Mouse (Mus musculus) forebrain, embryonic 11.5 days (tissue): Measurements from ENCODE around the gene N4bp2l1. TPM values are rescaled to one million over a fixed set of nuclear protein-coding genes. Genes with fewer than 3 reads are reported as not detected.

ENCODE experiments used
- ATAC-seq: fragments of 200-750 bp; cut with Nextera tagmentation; replicated peaks from 2 replicates; pipeline ENCODE4 v1.8.0; 2017; ENCODE audit warnings: moderate TSS enrichment; ENCODE audit not compliant: low FRiP score
- DNase-seq: peaks from one replicate; pipeline ENCODE4 v3.0.0-alpha.2; 2017; ENCODE audit warnings: low spot score
- H3K27ac ChIP-seq: fragments of 300-500 bp; sonication (generic); 2 replicates; pipeline ENCODE4 v1.5.1; 2014; ENCODE audit warnings: low read depth, low read length
- H3K27me3 ChIP-seq: fragments of 300-500 bp; sonication (generic); 2 replicates; pipeline ENCODE4 v1.6.1; 2014; ENCODE audit warnings: mild to moderate bottlenecking, low read length, mixed read lengths; ENCODE audit not compliant: control insufficient read depth, insufficient read depth
- H3K36me3 ChIP-seq: fragments of 300-500 bp; sonication (generic); 2 replicates; pipeline ENCODE4 v1.6.1; 2014; ENCODE audit warnings: mild to moderate bottlenecking, low read length, moderate library complexity, mixed read lengths; ENCODE audit not compliant: control insufficient read depth, insufficient read depth
- H3K4me1 ChIP-seq: fragments of 300-500 bp; sonication (generic); replicated peaks from 2 replicates; pipeline ENCODE4 v1.6.1; 2014; ENCODE audit warnings: low read length, mixed read lengths; ENCODE audit not compliant: control insufficient read depth, insufficient read depth
- H3K4me2 ChIP-seq: fragments of 300-500 bp; sonication (generic); 2 replicates; pipeline ENCODE4 v1.6.1; 2014; ENCODE audit warnings: low read depth, mild to moderate bottlenecking, low read length, moderate library complexity, mixed read lengths; ENCODE audit not compliant: severe bottlenecking
- H3K4me3 ChIP-seq: fragments of 300-500 bp; sonication (generic); 2 replicates; pipeline ENCODE4 v1.5.1; 2014; ENCODE audit warnings: low read depth, low read length
- H3K9ac ChIP-seq: fragments of 300-500 bp; sonication (generic); 2 replicates; pipeline ENCODE4 v1.6.1; 2014; ENCODE audit warnings: low read length
- H3K9me3 ChIP-seq: fragments of 300-500 bp; sonication (generic); 2 replicates; pipeline ENCODE4 v1.6.1; 2016; ENCODE audit warnings: low read length, mixed read lengths; ENCODE audit not compliant: control insufficient read depth
- WGBS: fragments of 180-500 bp; shearing (Covaris S2); extraction: QIAGEN DNeasy Blood & Tissue Kit; methylation state at CpG from one replicate; pipeline ENCODE4 v1.1.7; 2014; 5-methylcytosine and 5-hydroxymethylcytosine counted together
- polyA plus RNA-seq: library from polyadenylated mRNA; unstranded; fragments of >200 nt; fragmentation: Nextera tagmentation; extraction: Ambion mirVana; gene quantifications from 2 replicates; pipeline ENCODE4 v1.2.1, GENCODE M21; 2014

The N4bp2l1 gene
- polyA plus RNA-seq, 1 experiment from 2014 or later, result 3.3 TPM

DNA sequence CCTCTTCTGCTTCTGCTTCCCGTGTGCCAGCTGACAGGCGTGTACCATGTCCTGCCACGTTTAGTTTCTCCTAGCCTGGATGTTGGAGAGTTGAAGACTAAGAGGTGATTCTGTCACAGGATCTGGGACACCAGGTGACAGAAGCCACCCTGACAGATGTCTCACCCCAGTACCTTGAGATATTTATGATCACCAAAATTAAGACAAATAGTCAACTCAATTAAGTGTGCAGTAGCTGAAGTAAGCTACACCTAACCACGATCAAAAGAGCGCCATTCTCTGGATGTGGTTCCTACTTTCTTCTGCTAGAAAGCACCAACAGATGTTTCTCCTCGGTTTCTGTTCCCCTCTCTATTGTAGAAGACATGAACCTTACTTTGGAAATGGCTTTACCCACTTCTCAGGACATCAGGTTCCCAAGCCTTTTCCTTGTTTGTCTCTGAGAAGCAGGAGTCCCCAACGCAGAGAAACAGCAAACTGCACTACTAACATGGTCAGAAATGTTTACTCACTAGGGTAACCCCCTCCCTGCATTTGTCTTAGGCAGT is 23.7 kb upstream of the N4bp2l1 start:
- no peaks in the 10 kb centered on the region for H3K4me1 ChIP-seq
- ATAC-seq (no peak), DNase-seq (no peak)
- no peak overlapping the region for H3K4me3 ChIP-seq
- no peak overlapping the region for H3K27ac ChIP-seq
- no peak overlapping the region for H3K9ac ChIP-seq
- no peaks in the 10 kb centered on the region for H3K36me3 ChIP-seq
- no peak overlapping the region for H3K4me2 ChIP-seq
- 90% methylated on average over 7 of the region's 7 CpGs for WGBS
- no peaks in the 10 kb centered on the region for H3K27me3 ChIP-seq
- H3K9me3 ChIP-seq, result no peaks in the 10 kb centered on the region

DNA sequence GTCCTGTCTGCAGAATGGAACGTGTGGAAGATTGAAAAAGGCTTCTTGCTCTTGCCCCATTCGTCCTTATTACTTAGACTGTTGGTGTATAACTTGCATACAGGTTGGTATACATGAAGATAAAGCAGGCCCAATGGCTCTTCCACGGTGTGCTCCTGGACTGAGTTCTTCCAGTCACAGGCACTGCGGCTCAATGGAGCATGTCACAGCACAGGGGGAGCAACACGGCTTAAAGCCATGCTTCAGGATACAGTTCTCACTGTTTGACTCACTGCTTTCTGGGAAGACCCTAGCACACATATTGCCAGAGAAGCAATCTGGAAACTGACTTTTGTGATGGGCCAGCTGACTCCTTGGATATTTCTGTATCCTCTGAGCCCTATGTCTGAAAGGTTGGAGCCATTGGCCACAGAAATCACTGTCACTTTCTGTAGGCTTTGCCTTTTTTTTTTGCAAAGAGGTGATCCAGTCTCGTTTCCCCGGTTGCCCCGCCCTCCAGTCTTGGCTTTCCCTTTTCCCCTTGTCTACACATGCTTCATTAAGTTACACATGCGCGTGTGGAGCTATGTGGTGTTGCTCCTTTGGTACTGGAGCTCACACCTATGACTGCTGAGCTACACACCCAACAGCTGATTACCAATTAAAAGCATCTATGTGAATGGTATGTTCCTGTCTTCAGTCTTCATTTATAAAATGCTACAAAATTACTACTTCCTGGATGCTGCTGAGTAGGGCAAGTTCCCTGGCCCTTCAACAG is 21.8 kb upstream of the N4bp2l1 start:
- ATAC-seq, result no peak
- Histone ChIP-seq H3K9ac (no peak overlapping the region), H3K27ac (no peak overlapping the region), H3K4me3 (no peak overlapping the region), H3K4me2 (no peak overlapping the region), H3K27me3 (no peaks in the 10 kb centered on the region), H3K36me3 (no peaks in the 10 kb centered on the region), H3K9me3 (no peaks in the 10 kb centered on the region), H3K4me1 (no peaks in the 10 kb centered on the region)
- WGBS, result 90% methylated on average over 10 of the region's 10 CpGs
- no peak for DNase-seq

DNA sequence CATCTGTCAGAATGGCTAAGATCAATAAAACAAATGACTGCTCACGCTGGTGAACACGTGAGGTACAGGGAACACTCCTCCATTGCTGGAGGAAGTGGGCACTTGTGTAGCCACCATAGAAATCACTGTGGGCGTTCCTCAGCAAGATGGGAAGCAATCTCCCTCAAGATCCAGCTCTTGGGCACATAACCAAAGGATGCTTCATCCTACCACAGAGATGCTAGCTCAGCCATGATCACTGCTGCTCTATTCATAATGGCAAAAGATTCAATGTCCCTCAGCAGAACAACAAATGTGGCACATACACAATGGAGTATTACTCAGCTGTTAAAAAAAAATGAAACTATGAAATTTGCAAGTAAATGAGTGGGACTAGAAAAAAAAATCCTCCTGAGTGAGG is 19.7 kb upstream of the N4bp2l1 start:
- ATAC-seq (no peak), DNase-seq (no peak)
- H3K27ac ChIP-seq, result no peak overlapping the region

DNA sequence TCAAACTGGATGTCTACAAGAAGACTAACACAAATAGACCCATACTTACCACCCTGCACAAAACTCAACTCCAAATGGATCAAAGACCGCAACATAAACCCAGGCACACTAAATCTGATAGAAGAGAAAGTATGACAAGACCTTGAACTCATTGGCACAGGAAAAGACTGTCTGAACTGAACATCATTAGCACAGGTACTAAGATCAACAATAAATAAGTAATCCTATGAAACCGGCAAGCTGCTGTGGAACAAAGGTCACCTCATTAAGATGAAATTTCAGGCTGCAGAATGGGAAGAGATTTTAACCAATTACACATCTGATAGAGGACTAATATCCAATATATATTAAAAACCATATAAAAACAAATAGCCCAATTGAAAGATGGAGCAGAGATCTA is 19.2 kb upstream of the N4bp2l1 start:
- no peaks in the 10 kb centered on the region for H3K9me3 ChIP-seq
- H3K27ac ChIP-seq, result no peak overlapping the region
- no peaks in the 10 kb centered on the region for H3K27me3 ChIP-seq
- H3K4me2 ChIP-seq, result no peak overlapping the region
- H3K9ac ChIP-seq, result no peak overlapping the region
- no peaks in the 10 kb centered on the region for H3K36me3 ChIP-seq
- 93% methylated on average over 2 of the region's 2 CpGs for WGBS
- H3K4me3 ChIP-seq, result no peak overlapping the region
- no peak for ATAC-seq
- DNase-seq, result no peak
- H3K4me1 ChIP-seq, result no peaks in the 10 kb centered on the region

More for the DNA sequence above, 19.7 kb upstream of the N4bp2l1 start:
- WGBS, result 94% methylated on average over 3 of the region's 3 CpGs
- no peaks in the 10 kb centered on the region for H3K27me3 ChIP-seq
- no peaks in the 10 kb centered on the region for H3K4me1 ChIP-seq
- H3K9ac ChIP-seq, result no peak overlapping the region
- H3K4me2 ChIP-seq, result no peak overlapping the region
- no peaks in the 10 kb centered on the region for H3K9me3 ChIP-seq
- H3K4me3 ChIP-seq, result no peak overlapping the region
- no peaks in the 10 kb centered on the region for H3K36me3 ChIP-seq

DNA sequence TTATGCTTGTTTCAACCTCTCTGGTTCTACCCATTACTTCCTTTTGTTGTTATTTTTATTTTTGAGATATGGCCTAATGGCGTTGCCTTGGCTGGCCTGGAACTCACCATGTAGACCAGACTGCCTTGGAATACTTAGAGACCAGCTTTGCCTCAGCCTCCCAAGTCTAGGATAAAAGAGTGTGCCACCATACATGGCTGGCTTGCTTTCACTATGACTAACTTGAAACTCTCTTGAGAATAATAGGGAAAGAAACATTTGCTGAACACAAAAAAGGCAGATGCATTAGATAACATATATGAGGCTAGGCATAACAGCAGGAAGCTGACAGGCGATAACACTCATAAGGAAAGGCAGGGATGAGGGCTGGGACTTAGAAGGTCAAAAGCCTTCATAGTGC is 17.1 kb upstream of the N4bp2l1 start:
- H3K4me1 ChIP-seq, result no peaks in the 10 kb centered on the region
- H3K4me2 ChIP-seq, result no peak overlapping the region
- no peak overlapping the region for H3K4me3 ChIP-seq
- no peak overlapping the region for H3K9ac ChIP-seq
- no peaks in the 10 kb centered on the region for H3K27me3 ChIP-seq
- no peaks in the 10 kb centered on the region for H3K9me3 ChIP-seq
- H3K36me3 ChIP-seq, result no peaks in the 10 kb centered on the region
- ATAC-seq, result no peak
- H3K27ac ChIP-seq, result no peak overlapping the region
- no peak for DNase-seq
- WGBS, result 90% methylated on average over 2 of the region's 2 CpGs

DNA sequence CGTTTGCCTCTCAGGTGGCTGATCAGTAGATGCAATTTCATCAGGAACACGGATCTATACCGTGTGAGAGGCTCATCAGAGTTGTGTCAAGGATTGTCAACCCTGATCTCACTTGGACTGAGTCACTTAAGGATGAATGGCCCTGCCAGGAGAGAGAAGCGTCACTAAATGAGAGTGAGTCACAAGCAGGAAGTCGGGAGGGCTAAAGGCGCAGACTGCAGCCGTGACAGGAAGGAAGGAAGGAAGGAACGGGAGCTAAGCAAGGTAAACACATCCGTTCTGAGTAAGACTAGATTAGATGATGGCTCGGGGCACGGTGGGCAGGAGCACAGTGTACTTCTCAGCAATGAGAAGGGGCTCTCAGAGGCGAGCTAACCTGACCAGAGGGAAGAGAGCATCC is 14.7 kb upstream of the N4bp2l1 start:
- no peaks in the 10 kb centered on the region for H3K9me3 ChIP-seq
- H3K27ac ChIP-seq, result no peak overlapping the region
- ATAC-seq (no peak), DNase-seq (no peak)
- no peak overlapping the region for H3K9ac ChIP-seq
- no peaks in the 10 kb centered on the region for H3K4me1 ChIP-seq
- H3K27me3 ChIP-seq, result no peaks in the 10 kb centered on the region
- 87% methylated on average over 12 of the region's 12 CpGs for WGBS
- no peak overlapping the region for H3K4me3 ChIP-seq
- no peaks in the 10 kb centered on the region for H3K36me3 ChIP-seq
- H3K4me2 ChIP-seq, result no peak overlapping the region

DNA sequence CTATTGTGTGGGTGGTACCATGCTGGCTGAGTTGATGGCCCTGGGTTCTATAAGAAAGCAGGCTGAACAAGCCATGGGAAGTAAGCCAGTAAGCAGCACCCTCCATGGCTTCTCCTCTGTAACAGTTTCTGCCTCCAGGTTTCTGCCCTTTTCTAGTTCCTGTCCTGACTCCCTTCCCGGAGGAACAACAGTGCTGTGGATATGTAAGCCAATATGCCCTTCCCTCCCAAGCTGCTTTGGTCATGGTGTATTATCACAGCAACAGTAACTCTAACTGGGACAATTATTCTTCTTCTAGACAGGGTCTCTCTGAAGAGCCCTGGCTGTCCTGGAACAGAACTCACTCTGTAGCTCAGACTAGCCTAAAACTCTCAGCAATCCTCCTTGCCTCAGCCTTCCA is 14.1 kb upstream of the N4bp2l1 start:
- H3K27me3 ChIP-seq, result no peaks in the 10 kb centered on the region
- no peak overlapping the region for H3K9ac ChIP-seq
- WGBS, result 64% methylated on average over 1 of the region's 1 CpGs
- no peak overlapping the region for H3K4me2 ChIP-seq
- no peaks in the 10 kb centered on the region for H3K4me1 ChIP-seq
- DNase-seq, result no peak
- ATAC-seq, result no peak
- no peaks in the 10 kb centered on the region for H3K9me3 ChIP-seq
- no peak overlapping the region for H3K27ac ChIP-seq
- H3K4me3 ChIP-seq, result no peak overlapping the region
- no peaks in the 10 kb centered on the region for H3K36me3 ChIP-seq

DNA sequence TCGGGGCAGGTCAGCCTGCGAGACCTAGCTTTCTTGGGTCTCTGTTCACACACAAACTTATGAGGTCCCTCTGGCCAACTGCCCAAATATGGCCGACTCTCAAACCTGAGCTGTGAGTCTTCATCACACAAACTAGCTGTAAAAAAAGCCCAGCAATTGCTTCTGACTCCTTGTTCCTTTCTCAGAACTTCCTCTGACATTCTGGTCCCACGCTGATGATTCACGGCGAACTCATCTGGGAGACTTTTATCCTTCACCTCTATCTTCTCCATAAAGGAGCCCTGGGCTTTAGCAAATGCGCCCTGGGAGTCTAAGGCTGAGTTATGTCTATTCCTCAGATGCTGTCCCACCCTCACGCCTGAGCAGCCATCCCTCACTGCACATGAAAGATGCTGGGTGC is 10.6 kb upstream of the N4bp2l1 start:
- no peak overlapping the region for H3K27ac ChIP-seq
- H3K4me3 ChIP-seq, result no peak overlapping the region
- WGBS, result 96% methylated on average over 8 of the region's 8 CpGs
- no peaks in the 10 kb centered on the region for H3K27me3 ChIP-seq
- H3K9me3 ChIP-seq, result no peaks in the 10 kb centered on the region
- ATAC-seq (no peak), DNase-seq (no peak)
- H3K4me1 ChIP-seq, result no peaks in the 10 kb centered on the region
- H3K4me2 ChIP-seq, result no peak overlapping the region
- no peaks in the 10 kb centered on the region for H3K36me3 ChIP-seq
- no peak overlapping the region for H3K9ac ChIP-seq

DNA sequence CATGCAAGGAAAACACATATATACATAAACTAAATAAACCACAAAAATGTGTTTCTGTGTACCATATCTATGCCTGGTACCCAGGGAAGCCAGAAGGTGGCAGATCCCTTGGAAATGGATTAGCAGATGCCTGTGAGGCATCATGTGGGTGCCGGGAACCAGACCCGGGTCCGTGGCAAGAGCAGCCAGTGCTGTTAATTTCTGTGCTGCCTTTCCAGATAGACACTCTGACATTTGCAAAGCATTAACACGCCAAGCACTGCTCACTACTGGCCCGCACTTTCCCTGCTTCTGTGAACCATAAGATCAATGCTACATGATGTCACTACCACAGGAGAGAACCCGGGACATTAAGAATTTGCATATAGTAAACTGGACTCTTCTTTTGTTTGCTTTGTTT is 9.1 kb upstream of the N4bp2l1 start:
- ATAC-seq (no peak), DNase-seq (no peak)
- WGBS, result 96% methylated on average over 6 of the region's 6 CpGs
- no peaks in the 10 kb centered on the region for H3K4me1 ChIP-seq
- H3K36me3 ChIP-seq, result no peaks in the 10 kb centered on the region
- H3K4me2 ChIP-seq, result no peak overlapping the region
- H3K9ac ChIP-seq, result no peak overlapping the region
- no peaks in the 10 kb centered on the region for H3K9me3 ChIP-seq
- no peak overlapping the region for H3K4me3 ChIP-seq
- no peak overlapping the region for H3K27ac ChIP-seq
- H3K27me3 ChIP-seq, result no peaks in the 10 kb centered on the region
